ENCODE assay signal across 12 mouse cellular contexts in genomic region chr12:84625116-84625515, GRCm38 (mm10). TPM values are rescaled to one million over a fixed set of nuclear protein-coding genes. Genes with fewer than 3 reads are reported as not detected.
DNase-seq lines count a peak whose midpoint lies in the region; ATAC-seq lines count a peak whose summit lies in the region.
"Had no signal": no experiment of that assay in that cellular context is flagged by ENCODE, and none has a peak within 500 bp of the region (broad histone marks: within the 10 kb centered on the region; RNA-seq: fewer than 3 reads in every experiment).

No protein-coding gene starts in this region.

- DNase-seq in limb, embryonic 11.5 days (ENCODE audit: low spot score), result no peak
- no peak for DNase-seq in limb, embryonic 10.5 days (ENCODE audit: low spot score)
- DNase-seq in embryonic facial prominence, embryonic 14.5 days (ENCODE audit: low spot score), result no peak
- DNase-seq in retina, embryonic 14.5 days (ENCODE audit: low spot score), result peak; percentile 36
- DNase-seq in lung, postnatal 10 days, result no peak
- DNase-seq in adrenal gland, adult 2 months, result no peak
- DNase-seq: cerebellum, adult 11 months; right cerebral cortex, postnatal 4 days had no signal

- no peak for ATAC-seq in limb, embryonic 11.5 days (ENCODE audit: insufficient number of reproducible peaks, low FRiP score, low TSS enrichment, low read depth)
- ATAC-seq in embryonic facial prominence, embryonic 14.5 days (ENCODE audit: low read depth), result no peak
- ATAC-seq in hindbrain, embryonic 16.5 days, result peak; percentile 61; the same call in 1 of the 2 replicates
- ATAC-seq: Patski had no signal

- H3K9me3 ChIP-seq in limb, embryonic 11.5 days (ENCODE audit: control insufficient read depth, low read length), result no peaks in the 10 kb centered on the region
- H3K9me3 ChIP-seq in limb, embryonic 10.5 days (replicated peaks), result no peaks in the 10 kb centered on the region
- no peaks in the 10 kb centered on the region for H3K9me3 ChIP-seq in embryonic facial prominence, embryonic 14.5 days (ENCODE audit: control insufficient read depth, low read length)
- no peaks in the 10 kb centered on the region for H3K9me3 ChIP-seq in hindbrain, embryonic 16.5 days (ENCODE audit: control insufficient read depth, low read length)

- no peak overlapping the region for H3K4me2 ChIP-seq in limb, embryonic 11.5 days (ENCODE audit: low read depth, severe bottlenecking)
- 0 out of 2 replicates have a peak overlapping the region, but pooled peaks have one; percentile 13 for H3K4me2 ChIP-seq in embryonic facial prominence, embryonic 14.5 days (ENCODE audit: low read depth, low read length)
- H3K4me2 ChIP-seq in hindbrain, embryonic 16.5 days (ENCODE audit: low read length), result peak overlapping the region; percentile 35
- H3K4me2 ChIP-seq: liver, embryonic 11.5 days had no signal

- peak overlapping the region; percentile 22; the same call in 1 of the 2 replicates for H3K9ac ChIP-seq in limb, embryonic 11.5 days (ENCODE audit: low read length)
- no peak overlapping the region for H3K9ac ChIP-seq in embryonic facial prominence, embryonic 14.5 days (ENCODE audit: low read depth, low read length)
- peak overlapping the region; percentile 33; the same call in 1 of the 2 replicates for H3K9ac ChIP-seq in hindbrain, embryonic 16.5 days (ENCODE audit: low read depth, low read length)

- H3K36me3 ChIP-seq in limb, embryonic 11.5 days (ENCODE audit: control insufficient read depth, insufficient read depth, low read length), result no peaks in the 10 kb centered on the region
- H3K36me3 ChIP-seq in limb, embryonic 10.5 days, result no peaks in the 10 kb centered on the region
- H3K36me3 ChIP-seq in embryonic facial prominence, embryonic 14.5 days (ENCODE audit: control insufficient read depth, insufficient read depth, low read length), result no peaks in the 10 kb centered on the region
- H3K36me3 ChIP-seq in hindbrain, embryonic 16.5 days (ENCODE audit: control insufficient read depth, insufficient read depth, low read length), result no peaks in the 10 kb centered on the region

- peaks cover 15% of the 10 kb centered on the region for H3K27me3 ChIP-seq in limb, embryonic 11.5 days (ENCODE audit: control insufficient read depth, insufficient read depth, low read length)
- peaks cover 37% of the 10 kb centered on the region for H3K27me3 ChIP-seq in limb, embryonic 10.5 days (ENCODE audit: low read depth, poor library complexity, severe bottlenecking)
- H3K27me3 ChIP-seq in embryonic facial prominence, embryonic 14.5 days (replicated peaks; ENCODE audit: control insufficient read depth, insufficient read depth, low read length), result peaks cover 26% of the 10 kb centered on the region
- no peaks in the 10 kb centered on the region for H3K27me3 ChIP-seq in hindbrain, embryonic 16.5 days (replicated peaks; ENCODE audit: control insufficient read depth, insufficient read depth, low read length)

- WGBS in limb, embryonic 11.5 days, result 7% methylated on average over 9 of the region's 9 CpGs
- WGBS in limb, embryonic 10.5 days, result 6% methylated on average over 9 of the region's 9 CpGs
- 4% methylated on average over 9 of the region's 9 CpGs for WGBS in embryonic facial prominence, embryonic 14.5 days
- 6% methylated on average over 9 of the region's 9 CpGs for WGBS in hindbrain, embryonic 16.5 days

- no peak overlapping the region for H3K4me3 ChIP-seq in limb, embryonic 11.5 days (ENCODE audit: low read depth, low read length)
- H3K4me3 ChIP-seq in limb, embryonic 10.5 days, result no peak overlapping the region
- no peak overlapping the region for H3K4me3 ChIP-seq in embryonic facial prominence, embryonic 14.5 days (ENCODE audit: low read depth, low read length)
- H3K4me3 ChIP-seq in hindbrain, embryonic 16.5 days (ENCODE audit: low read length), result no peak overlapping the region; the same call in 1 of the 2 replicates

- H3K4me1 ChIP-seq in limb, embryonic 11.5 days (ENCODE audit: control insufficient read depth, insufficient read depth, low read length), result no peaks in the 10 kb centered on the region
- H3K4me1 ChIP-seq in limb, embryonic 10.5 days, result peaks cover 17% of the 10 kb centered on the region; the same call in 1 of the 2 replicates
- no peaks in the 10 kb centered on the region for H3K4me1 ChIP-seq in embryonic facial prominence, embryonic 14.5 days (ENCODE audit: control insufficient read depth, insufficient read depth, low read length)
- peaks cover 6% of the 10 kb centered on the region for H3K4me1 ChIP-seq in hindbrain, embryonic 16.5 days (ENCODE audit: control insufficient read depth, insufficient read depth, low read depth, low read length)

- H3K27ac ChIP-seq in limb, embryonic 11.5 days (replicated peaks; ENCODE audit: low read depth, low read length), result no peak overlapping the region
- H3K27ac ChIP-seq in limb, embryonic 10.5 days, result no peak overlapping the region
- H3K27ac ChIP-seq in embryonic facial prominence, embryonic 14.5 days (replicated peaks; ENCODE audit: low read depth, low read length), result no peak overlapping the region
- no peak overlapping the region for H3K27ac ChIP-seq in hindbrain, embryonic 16.5 days (ENCODE audit: low read depth, low read length)

RNA-seq across cellular contexts. Expression of gene Abcd4, which starts 7.9 kb away (rescaled TPM):
- polyA plus RNA-seq in limb, embryonic 11.5 days (2014; fragmentation: Nextera tagmentation; extraction: Ambion mirVana), result 9.2 and 11.8 TPM in 2 replicates
- 12.3 and 13.5 TPM in 2 replicates for polyA plus RNA-seq in limb, embryonic 10.5 days (2016; fragmentation: Nextera tagmentation; extraction: Ambion mirVana)
- polyA plus RNA-seq in embryonic facial prominence, embryonic 14.5 days (2014; fragmentation: Nextera tagmentation; extraction: Ambion mirVana), result 6.9 and 10.2 TPM in 2 replicates
- polyA plus RNA-seq in hindbrain, embryonic 16.5 days (2015; fragmentation: Nextera tagmentation; extraction: Ambion mirVana), result 13.6 and 14.5 TPM in 2 replicates
- total RNA-seq in adrenal gland, adult 2 months (2021), result 10 to 100 TPM; 12.1 to 12.4 TPM
- 27.7 and 30.3 TPM in 2 replicates for polyA plus RNA-seq in adrenal gland, adult 2 months (2012; rRNA removed)

RNA-seq across cellular contexts. Expression of gene Vrtn, which starts 15.7 kb away (rescaled TPM):
- not detected in 2 replicates for polyA plus RNA-seq in limb, embryonic 11.5 days (2014; fragmentation: Nextera tagmentation; extraction: Ambion mirVana)
- polyA plus RNA-seq in limb, embryonic 10.5 days (2016; fragmentation: Nextera tagmentation; extraction: Ambion mirVana), result not detected in 2 replicates
- polyA plus RNA-seq in embryonic facial prominence, embryonic 14.5 days (2014; fragmentation: Nextera tagmentation; extraction: Ambion mirVana), result not detected in 2 replicates
- polyA plus RNA-seq in hindbrain, embryonic 16.5 days (2015; fragmentation: Nextera tagmentation; extraction: Ambion mirVana), result 0.11 TPM in 1 of 2 replicates, not detected in the other
- total RNA-seq in adrenal gland, adult 2 months (2021), result not detected
- polyA plus RNA-seq in adrenal gland, adult 2 months (2012; rRNA removed), result not detected in 2 replicates
- total RNA-seq: megakaryocyte-erythroid progenitor cell, adult 5-6 weeks had no signal
- polyA plus RNA-seq: liver, embryonic 11.5 days; Patski had no signal

RNA-seq across cellular contexts. Expression of gene Vsx2, which starts 55.6 kb away (rescaled TPM):
- polyA plus RNA-seq in limb, embryonic 11.5 days (2014; fragmentation: Nextera tagmentation; extraction: Ambion mirVana), result 0.33 and 0.48 TPM in 2 replicates
- 0.33 TPM in 1 of 2 replicates, not detected in the other for polyA plus RNA-seq in limb, embryonic 10.5 days (2016; fragmentation: Nextera tagmentation; extraction: Ambion mirVana)
- 0.10 and 0.43 TPM in 2 replicates for polyA plus RNA-seq in embryonic facial prominence, embryonic 14.5 days (2014; fragmentation: Nextera tagmentation; extraction: Ambion mirVana)
- polyA plus RNA-seq in hindbrain, embryonic 16.5 days (2015; fragmentation: Nextera tagmentation; extraction: Ambion mirVana), result 3.0 and 3.7 TPM in 2 replicates
- total RNA-seq in adrenal gland, adult 2 months (2021), result not detected
- polyA plus RNA-seq in adrenal gland, adult 2 months (2012; rRNA removed), result not detected in 2 replicates
- total RNA-seq: megakaryocyte-erythroid progenitor cell, adult 5-6 weeks had no signal
- polyA plus RNA-seq: liver, embryonic 11.5 days; Patski had no signal
